Mouse (Mus musculus) embryonic fibroblast, embryonic 13.5 days (primary cell): ENCODE results near the gene Fxr2. TPM values are rescaled to one million over a fixed set of nuclear protein-coding genes. Genes with fewer than 3 reads are reported as not detected.
A peak's percentile ranks its signal among the peaks of the same experiment; 100 is the strongest.
"Not testable (repeated sequence)": the region's sequence is repeated elsewhere in the genome, so short reads cannot be mapped to it uniquely, and the experiment has no call there.

Experiments
- H3K27ac ChIP-seq: 2 replicates; pipeline ENCODE4 v1.5.1; 2012; ENCODE audit warnings: low read length, control low read depth, inconsistent platforms; ENCODE audit not compliant: insufficient read depth
- H3K4me1 ChIP-seq: 2 replicates; pipeline ENCODE4 v1.6.1; 2011; ENCODE audit warnings: low read length; ENCODE audit not compliant: control insufficient read depth, insufficient read depth
- H3K4me3 ChIP-seq: 2 replicates; pipeline ENCODE4 v1.5.1; 2011; ENCODE audit warnings: mild to moderate bottlenecking, control low read depth, low read length; ENCODE audit not compliant: insufficient read depth
- CTCF ChIP-seq: IDR thresholded peaks from 2 replicates; pipeline ENCODE4 v1.5.1; 2011; ENCODE audit warnings: mild to moderate bottlenecking, control low read depth, low read length, moderate library complexity, borderline replicate concordance; ENCODE audit not compliant: insufficient read depth
- POLR2A ChIP-seq: IDR thresholded peaks from 2 replicates; pipeline ENCODE4 v1.6.1; 2011; ENCODE audit warnings: low read depth, mild to moderate bottlenecking, control low read depth, low read length, moderate library complexity
- polyA plus RNA-seq: library from polyadenylated mRNA; stranded (reverse); fragments of >200 nt; gene quantifications from 2 replicates; pipeline ENCODE4 v1.2.4, GENCODE M21; 2011; ENCODE audit warnings: low read depth; ENCODE audit not compliant: missing spikeins, insufficient read length

Fxr2 gene
- polyA plus RNA-seq, 1 experiment = 71.7 TPM

GRCm38 (mm10) chr11:69687061-69687460, 54.3 kb downstream of the Fxr2 start:
- Histone ChIP-seq H3K4me1 (peaks cover 10% of the 10 kb centered on the region), H3K27ac (no peak overlapping the region), H3K4me3 (no peak overlapping the region)
- no peak for TF ChIP-seq POLR2A
- TF ChIP-seq CTCF = no peak

- no peak for TF ChIP-seq CTCF
- no peak for TF ChIP-seq POLR2A
- H3K4me3 ChIP-seq = no peak overlapping the region
- no peak overlapping the region for H3K27ac ChIP-seq
- peaks cover 3% of the 10 kb centered on the region; the same call in 1 of the 2 replicates for H3K4me1 ChIP-seq
Measured at GRCm38 (mm10) chr11:69689891-69690290, 57.1 kb downstream of the Fxr2 start.

GRCm38 (mm10) chr11:69692196-69692811, 59.5 kb downstream of the Fxr2 start:
- TF ChIP-seq POLR2A (no peak), CTCF (no peak)
- no peak overlapping the region for H3K4me3 ChIP-seq
- no peak overlapping the region for H3K27ac ChIP-seq
- no peaks in the 10 kb centered on the region for H3K4me1 ChIP-seq

GRCm38 (mm10) chr11:69692863-69693262, 60.1 kb downstream of the Fxr2 start:
- H3K4me3 ChIP-seq = no peak overlapping the region
- H3K4me1 ChIP-seq = no peaks in the 10 kb centered on the region
- no peak for TF ChIP-seq CTCF
- no peak for TF ChIP-seq POLR2A
- no peak overlapping the region for H3K27ac ChIP-seq

- Histone ChIP-seq H3K4me3 (no peak overlapping the region), H3K4me1 (no peaks in the 10 kb centered on the region), H3K27ac (no peak overlapping the region)
- TF ChIP-seq POLR2A (no peak), CTCF (no peak)
Measured at GRCm38 (mm10) chr11:69693421-69693965, 60.7 kb downstream of the Fxr2 start.

GRCm38 (mm10) chr11:69695046-69695360, 62.2 kb downstream of the Fxr2 start:
- Histone ChIP-seq H3K27ac (no peak overlapping the region), H3K4me3 (peak overlapping the region; percentile 50), H3K4me1 (no peaks in the 10 kb centered on the region)
- no peak for TF ChIP-seq CTCF
- TF ChIP-seq POLR2A = no peak; the same call in 1 of the 2 replicates

GRCm38 (mm10) chr11:69695361-69696181, 62.8 kb downstream of the Fxr2 start, which contains the start of the genes Tnfsf12 and Tnfsfm13:
TSS of gene Tnfsf12 (minus strand) at chr11:69695849.
TSS of gene Tnfsfm13 (minus strand) at chr11:69696098.
- Histone ChIP-seq H3K4me1 (no peaks in the 10 kb centered on the region), H3K27ac (peak within 1 kb of the TSS; percentile 64), H3K4me3 (peak within 1 kb of the TSS; percentile 50)
- TF ChIP-seq POLR2A (peak; percentile 76), CTCF (no peak)

- H3K27ac ChIP-seq = no peak overlapping the region
- no peak for TF ChIP-seq CTCF
- TF ChIP-seq POLR2A = no peak
Measured at GRCm38 (mm10) chr11:69697396-69697795, 64.6 kb downstream of the Fxr2 start.

GRCm38 (mm10) chr11:69698574-69698973, 65.8 kb downstream of the Fxr2 start:
- H3K4me1 ChIP-seq = no peaks in the 10 kb centered on the region
- no peak overlapping the region for H3K4me3 ChIP-seq
- TF ChIP-seq POLR2A = no peak
- no peak for TF ChIP-seq CTCF
- no peak overlapping the region for H3K27ac ChIP-seq

More at GRCm38 (mm10) chr11:69697396-69697795, 64.6 kb downstream of the Fxr2 start:
- no peak overlapping the region for H3K4me3 ChIP-seq
- H3K4me1 ChIP-seq = no peaks in the 10 kb centered on the region

- TF ChIP-seq CTCF = no peak
- no peak for TF ChIP-seq POLR2A
Measured at GRCm38 (mm10) chr11:69699595-69699994, 66.8 kb downstream of the Fxr2 start.

GRCm38 (mm10) chr11:69702886-69703285, 70.1 kb downstream of the Fxr2 start:
- H3K4me3 ChIP-seq, H3K4me1 ChIP-seq, H3K27ac ChIP-seq: not testable (repeated sequence)

More at GRCm38 (mm10) chr11:69699595-69699994, 66.8 kb downstream of the Fxr2 start:
- Histone ChIP-seq H3K27ac (no peak overlapping the region), H3K4me3 (no peak overlapping the region), H3K4me1 (no peaks in the 10 kb centered on the region)

Other genes with a start within 250 kb of the Fxr2 start
- gene Naa38, start 237.5 kb upstream of the Fxr2 start, polyA plus RNA-seq = 75.6 and 81.1 TPM in 2 replicates
- gene Cyb5d1, start 237.4 kb upstream of the Fxr2 start, polyA plus RNA-seq = 51.0 and 51.7 TPM in 2 replicates
- 9.1 and 10.3 TPM in 2 replicates for gene Tmem88, start 234.8 kb upstream of the Fxr2 start, polyA plus RNA-seq
- 31.8 and 33.4 TPM in 2 replicates for gene Kdm6b, start 219.3 kb upstream of the Fxr2 start, polyA plus RNA-seq
- 0.21 TPM in 1 of 2 replicates, not detected in the other for gene Dnah2, start 83.9 kb upstream of the Fxr2 start, polyA plus RNA-seq
- 0.45 and 2.6 TPM in 2 replicates for gene Efnb3, start 72.8 kb upstream of the Fxr2 start, polyA plus RNA-seq
- gene Wrap53, start 52.7 kb upstream of the Fxr2 start, polyA plus RNA-seq = 7.9 and 10.2 TPM in 2 replicates
- 159 and 160 TPM in 2 replicates for gene Trp53, start 52.6 kb upstream of the Fxr2 start, polyA plus RNA-seq
- 0.58 and 2.7 TPM in 2 replicates for gene Atp1b2, start 27.0 kb upstream of the Fxr2 start, polyA plus RNA-seq
- not detected in 2 replicates for gene Shbg, start 15.1 kb upstream of the Fxr2 start, polyA plus RNA-seq
- 11.7 and 13.6 TPM in 2 replicates for gene Sat2, start 11.0 kb upstream of the Fxr2 start, polyA plus RNA-seq
- gene Sox15, start 22.3 kb downstream of the Fxr2 start, polyA plus RNA-seq = not detected in 2 replicates
- 45.2 and 47.8 TPM in 2 replicates for gene Mpdu1, start 29.7 kb downstream of the Fxr2 start, polyA plus RNA-seq
- gene Cd68, start 33.2 kb downstream of the Fxr2 start, polyA plus RNA-seq = 4.9 and 8.6 TPM in 2 replicates
- 717 and 781 TPM in 2 replicates for gene Eif4a1, start 39.4 kb downstream of the Fxr2 start, polyA plus RNA-seq
- gene Senp3, start 49.1 kb downstream of the Fxr2 start, polyA plus RNA-seq = 117 and 187 TPM in 2 replicates
- gene Tnfsf13, start 52.8 kb downstream of the Fxr2 start, polyA plus RNA-seq = 0.85 and 1.5 TPM in 2 replicates
- gene Tnfsf12, start 62.9 kb downstream of the Fxr2 start, polyA plus RNA-seq = 20.0 and 25.5 TPM in 2 replicates
- gene Tnfsfm13, start 63.1 kb downstream of the Fxr2 start, polyA plus RNA-seq = 3.0 and 4.4 TPM in 2 replicates
- 82.6 and 90.9 TPM in 2 replicates for gene Polr2a, start 125.6 kb downstream of the Fxr2 start, polyA plus RNA-seq
- gene Slc35g3, start 129.0 kb downstream of the Fxr2 start, polyA plus RNA-seq = not detected in 2 replicates
- 22.6 and 28.5 TPM in 2 replicates for gene Zbtb4, start 132.9 kb downstream of the Fxr2 start, polyA plus RNA-seq
- 4.6 and 7.2 TPM in 2 replicates for gene Chrnb1, start 163.0 kb downstream of the Fxr2 start, polyA plus RNA-seq
- gene Fgf11, start 168.9 kb downstream of the Fxr2 start, polyA plus RNA-seq = 1.1 and 2.5 TPM in 2 replicates
- gene Tmem102, start 172.6 kb downstream of the Fxr2 start, polyA plus RNA-seq = not detected in 2 replicates
- gene Gm39566, start 182.3 kb downstream of the Fxr2 start, polyA plus RNA-seq = not detected in 2 replicates
- gene Spem2, start 185.5 kb downstream of the Fxr2 start, polyA plus RNA-seq = not detected in 2 replicates
- gene Spem1, start 189.2 kb downstream of the Fxr2 start, polyA plus RNA-seq = not detected in 2 replicates
- 33.8 and 42.0 TPM in 2 replicates for gene Nlgn2, start 204.8 kb downstream of the Fxr2 start, polyA plus RNA-seq
- gene Tmem256, start 205.5 kb downstream of the Fxr2 start, polyA plus RNA-seq = 72.1 and 94.8 TPM in 2 replicates
- gene Plscr3, start 213.4 kb downstream of the Fxr2 start, polyA plus RNA-seq = 120 and 128 TPM in 2 replicates
- gene Tnk1, start 225.7 kb downstream of the Fxr2 start, polyA plus RNA-seq = not detected in 2 replicates
- not detected in 2 replicates for gene Tmem95, start 245.0 kb downstream of the Fxr2 start, polyA plus RNA-seq
- 20.7 and 26.0 TPM in 2 replicates for gene Kctd11, start 248.4 kb downstream of the Fxr2 start, polyA plus RNA-seq